Mouse (Mus musculus): ENCODE measurements at regions not wholly inside any gene's neighbourhood (a gene's known extent, or its start where the extent isn't known, plus 50 kb on each side); places are given as distances from the start of the nearest gene placed in this dataset.

GRCm38 (mm10) chr9:61135263-61135882 lies 236.8 kb upstream of the Tle3 start:
- DNase-seq (ENCODE audit: low spot score in 2 of 2), result no peak

GRCm38 (mm10) chr9:61135917-61136316 lies 236.2 kb upstream of the Tle3 start:
- no peak for DNase-seq (ENCODE audit: low spot score in 2 of 2)

GRCm38 (mm10) chr9:61138741-61139368 lies 233.3 kb upstream of the Tle3 start:
- DNase-seq (ENCODE audit: low spot score in 2 of 2), result no peak

GRCm38 (mm10) chr9:61143101-61143500 lies 229.1 kb upstream of the Tle3 start:
- DNase-seq (ENCODE audit: low spot score in 2 of 2), result no peak

GRCm38 (mm10) chr9:61144685-61145318 lies 227.4 kb upstream of the Tle3 start:
- DNase-seq (ENCODE audit: low spot score in 2 of 2), result no peak

GRCm38 (mm10) chr9:61145738-61146137 lies 226.4 kb upstream of the Tle3 start:
- no peak for DNase-seq (ENCODE audit: low spot score in 2 of 2)

- DNase-seq (ENCODE audit: low spot score in 2 of 2), result no peak
Measured at GRCm38 (mm10) chr9:61151201-61151600, 221.0 kb upstream of the Tle3 start.

- no peak for DNase-seq (ENCODE audit: low spot score in 2 of 2)
Measured at GRCm38 (mm10) chr9:61151901-61152337, 220.2 kb upstream of the Tle3 start.

- DNase-seq (ENCODE audit: low spot score in 2 of 2), result no peak
Measured at GRCm38 (mm10) chr9:61154721-61155120, 217.4 kb upstream of the Tle3 start.

- no peak for DNase-seq (ENCODE audit: low spot score in 2 of 2)
Measured at GRCm38 (mm10) chr9:61155851-61156250, 216.3 kb upstream of the Tle3 start.

GRCm38 (mm10) chr9:61158192-61158770 lies 213.9 kb upstream of the Tle3 start:
- no peak for DNase-seq (ENCODE audit: low spot score in 2 of 2)

- DNase-seq (ENCODE audit: low spot score in 2 of 2), result no peak
Measured at GRCm38 (mm10) chr9:61159159-61159558, 213.0 kb upstream of the Tle3 start.

- DNase-seq (ENCODE audit: low spot score in 2 of 2), result no peak
Measured at GRCm38 (mm10) chr9:61159616-61160015, 212.6 kb upstream of the Tle3 start.

GRCm38 (mm10) chr9:61162884-61163283 lies 209.3 kb upstream of the Tle3 start:
- DNase-seq (ENCODE audit: low spot score in 2 of 2), result no peak

- no peak for DNase-seq (ENCODE audit: low spot score in 2 of 2)
Measured at GRCm38 (mm10) chr9:61163671-61164288, 208.4 kb upstream of the Tle3 start.

- no peak for DNase-seq (ENCODE audit: low spot score in 2 of 2)
Measured at GRCm38 (mm10) chr9:61164501-61165251, 207.5 kb upstream of the Tle3 start.

- DNase-seq (ENCODE audit: low spot score in 2 of 2), result no peak
Measured at GRCm38 (mm10) chr9:61166115-61166514, 206.1 kb upstream of the Tle3 start.

- no peak for DNase-seq (ENCODE audit: low spot score in 2 of 2)
Measured at GRCm38 (mm10) chr9:61167097-61167842, 204.9 kb upstream of the Tle3 start.

- DNase-seq (ENCODE audit: low spot score in 2 of 2), result no peak
Measured at GRCm38 (mm10) chr9:61168931-61169330, 203.2 kb upstream of the Tle3 start.

GRCm38 (mm10) chr9:61169506-61170090 lies 202.6 kb upstream of the Tle3 start:
- DNase-seq (ENCODE audit: low spot score in 2 of 2), result no peak
